Mouse (Mus musculus) lung, embryonic 14.5 days (tissue): Measurements from ENCODE around the gene Asb14. TPM values are rescaled to one million over a fixed set of nuclear protein-coding genes. Genes with fewer than 3 reads are reported as not detected.
A peak's percentile ranks its signal among the peaks of the same experiment; 100 is the strongest.

Experiments
- ATAC-seq: fragments of 200-750 bp; cut with Nextera tagmentation; 2 replicates; pipeline ENCODE4 v1.8.0; 2017; ENCODE audit warnings: mild to moderate bottlenecking, moderate TSS enrichment, moderate library complexity; ENCODE audit not compliant: insufficient read depth
- DNase-seq: peaks from one replicate; pipeline ENCODE4 v3.0.0-alpha.2; 2015
- H3K27ac ChIP-seq: fragments of 300-500 bp; sonication (generic); 2 replicates; pipeline ENCODE4 v1.5.1; 2014; ENCODE audit warnings: low read depth, mild to moderate bottlenecking, moderate library complexity
- H3K27me3 ChIP-seq: fragments of 300-500 bp; sonication (generic); 2 replicates; pipeline ENCODE4 v1.6.1; 2014; ENCODE audit warnings: low read length, control low read depth; ENCODE audit not compliant: insufficient read depth
- H3K36me3 ChIP-seq: fragments of 300-500 bp; sonication (generic); 2 replicates; pipeline ENCODE4 v1.6.1; 2014; ENCODE audit warnings: control low read depth; ENCODE audit not compliant: insufficient read depth
- H3K4me1 ChIP-seq: fragments of 300-500 bp; sonication (generic); 2 replicates; pipeline ENCODE4 v1.6.1; 2014; ENCODE audit warnings: antibody characterized with exemption, control low read depth; ENCODE audit not compliant: insufficient read depth
- H3K4me2 ChIP-seq: fragments of 300-500 bp; sonication (generic); 2 replicates; pipeline ENCODE4 v1.6.1; 2014; ENCODE audit warnings: mild to moderate bottlenecking
- H3K4me3 ChIP-seq: fragments of 300-500 bp; sonication (generic); 2 replicates; pipeline ENCODE4 v1.5.1; 2014; ENCODE audit warnings: low read depth, low read length
- H3K9ac ChIP-seq: fragments of 300-500 bp; sonication (generic); 2 replicates; pipeline ENCODE4 v1.6.1; 2014
- H3K9me3 ChIP-seq: fragments of 300-500 bp; sonication (generic); 2 replicates; pipeline ENCODE4 v1.6.1; 2016; ENCODE audit warnings: low read depth, low read length, control low read depth
- CTCF ChIP-seq: IDR thresholded peaks from 2 replicates; pipeline ENCODE4 v1.5.1; 2016; ENCODE audit warnings: antibody characterized with exemption, low read depth
- WGBS: fragments of 180-500 bp; shearing (Covaris S2); extraction: QIAGEN DNeasy Blood & Tissue Kit; methylation state at CpG from one replicate; pipeline ENCODE4 v1.1.7; 2014; 5-methylcytosine and 5-hydroxymethylcytosine counted together
- polyA plus RNA-seq: library from polyadenylated mRNA; unstranded; fragments of >200 nt; fragmentation: Nextera tagmentation; extraction: Ambion mirVana; gene quantifications from 2 replicates; pipeline ENCODE4 v1.2.1, GENCODE M21; 2014

Asb14 gene
- polyA plus RNA-seq: not detected in 2 replicates

- WGBS: 82% methylated on average over 4 of the region's 4 CpGs
- DNase-seq (no peak), ATAC-seq (no peak)
- no peak for TF ChIP-seq CTCF
- H3K36me3 ChIP-seq: no peaks in the 10 kb centered on the region
- no peak within 1 kb of the TSS for H3K27ac ChIP-seq
- H3K9ac ChIP-seq: no peak within 1 kb of the TSS
- no peaks in the 10 kb centered on the region for H3K9me3 ChIP-seq
- H3K4me2 ChIP-seq: no peak within 1 kb of the TSS
- no peaks in the 10 kb centered on the region for H3K4me1 ChIP-seq
- H3K27me3 ChIP-seq: no peaks in the 10 kb centered on the region
- no peak within 1 kb of the TSS for H3K4me3 ChIP-seq
Measured at GRCm38 (mm10) chr14:26894392-26894791, at the start of gene Asb14. TSS of gene Asb14 (plus strand) at chr14:26894557.

DNA sequence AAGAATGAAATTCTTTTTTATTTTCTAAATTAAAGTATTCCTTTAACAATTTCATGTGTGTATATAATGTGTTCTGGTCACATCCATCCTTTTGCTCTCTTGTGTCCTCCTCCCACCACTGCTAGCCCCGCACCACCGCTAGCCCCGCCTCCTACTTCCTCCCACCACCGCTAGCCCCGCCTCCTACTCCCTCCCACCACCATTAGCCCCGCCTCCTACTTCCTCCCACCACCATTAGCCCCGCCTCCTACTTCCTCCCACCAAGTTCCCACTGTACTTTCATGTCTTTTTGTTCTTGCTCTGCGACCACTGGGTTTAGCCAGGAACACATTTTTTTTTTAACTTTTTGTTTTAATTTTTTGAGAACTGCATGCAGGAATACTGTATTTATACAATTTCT, 41.3 kb upstream of the Asb14 start:
- ATAC-seq (no peak), DNase-seq (no peak)
- TF ChIP-seq CTCF: no peak
- Histone ChIP-seq H3K27ac (no peak overlapping the region), H3K9me3 (no peaks in the 10 kb centered on the region), H3K36me3 (no peaks in the 10 kb centered on the region), H3K4me3 (no peak overlapping the region), H3K27me3 (no peaks in the 10 kb centered on the region), H3K4me2 (no peak overlapping the region), H3K9ac (no peak overlapping the region), H3K4me1 (no peaks in the 10 kb centered on the region)
- WGBS: 64% methylated on average over 8 of the region's 8 CpGs

DNA sequence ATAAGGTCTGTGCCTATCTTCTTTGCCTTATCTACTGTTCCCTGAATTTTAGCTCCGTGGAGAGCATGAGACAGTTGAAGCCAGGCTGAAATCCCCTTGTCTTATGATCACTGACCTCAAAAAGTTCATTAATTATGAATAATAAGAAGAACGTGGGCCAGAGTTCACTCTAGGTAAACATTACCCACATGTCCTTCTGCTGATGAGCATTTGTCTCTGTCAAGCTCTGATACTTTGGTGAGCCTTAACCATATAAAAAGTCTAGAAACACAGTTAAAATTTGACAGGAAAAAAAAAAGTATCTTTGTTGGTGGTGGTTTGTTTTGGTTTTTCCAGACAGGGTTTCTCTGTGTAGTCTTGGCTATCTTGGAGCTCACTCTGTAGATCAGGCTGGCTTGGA, 40.3 kb upstream of the Asb14 start:
- Histone ChIP-seq H3K36me3 (no peaks in the 10 kb centered on the region), H3K4me2 (no peak overlapping the region), H3K27me3 (no peaks in the 10 kb centered on the region), H3K9me3 (no peaks in the 10 kb centered on the region), H3K4me3 (no peak overlapping the region), H3K27ac (no peak overlapping the region), H3K9ac (no peak overlapping the region), H3K4me1 (no peaks in the 10 kb centered on the region)
- ATAC-seq (no peak), DNase-seq (no peak)
- 44% methylated on average over 2 of the region's 2 CpGs for whole genome bisulfite sequencing
- no peak for TF ChIP-seq CTCF

GRCm38 (mm10) chr14:26858364-26858763, 36.0 kb upstream of the Asb14 start:
- no peaks in the 10 kb centered on the region for H3K27me3 ChIP-seq
- TF ChIP-seq CTCF: no peak
- DNase-seq: peak; percentile 41
- no peak overlapping the region for H3K4me3 ChIP-seq
- ATAC-seq: no peak
- no peaks in the 10 kb centered on the region for H3K4me1 ChIP-seq
- no peak overlapping the region for H3K9ac ChIP-seq
- no peaks in the 10 kb centered on the region for H3K36me3 ChIP-seq
- no peaks in the 10 kb centered on the region for H3K9me3 ChIP-seq
- WGBS: 40% methylated on average over 2 of the region's 2 CpGs
- no peak overlapping the region for H3K27ac ChIP-seq
- no peak overlapping the region for H3K4me2 ChIP-seq

GRCm38 (mm10) chr14:26859024-26859423, 35.3 kb upstream of the Asb14 start:
- DNase-seq (no peak), ATAC-seq (no peak)
- Histone ChIP-seq H3K9me3 (no peaks in the 10 kb centered on the region), H3K9ac (no peak overlapping the region), H3K4me3 (no peak overlapping the region), H3K36me3 (no peaks in the 10 kb centered on the region), H3K4me2 (no peak overlapping the region), H3K27ac (no peak overlapping the region), H3K27me3 (no peaks in the 10 kb centered on the region), H3K4me1 (no peaks in the 10 kb centered on the region)
- WGBS: 78% methylated on average over 3 of the region's 3 CpGs
- no peak for TF ChIP-seq CTCF

- peak; percentile 40 for TF ChIP-seq CTCF
- no peak for DNase-seq
- H3K4me3 ChIP-seq: no peak overlapping the region
Measured at GRCm38 (mm10) chr14:26867356-26867755, 27.0 kb upstream of the Asb14 start.

GRCm38 (mm10) chr14:26868299-26868698, 26.1 kb upstream of the Asb14 start:
- DNase-seq (no peak), ATAC-seq (no peak)
- H3K4me3 ChIP-seq: no peak overlapping the region
- H3K36me3 ChIP-seq: no peaks in the 10 kb centered on the region
- no peaks in the 10 kb centered on the region for H3K9me3 ChIP-seq
- 86% methylated on average over 5 of the region's 5 CpGs for WGBS
- no peak for TF ChIP-seq CTCF
- H3K27ac ChIP-seq: no peak overlapping the region
- H3K27me3 ChIP-seq: no peaks in the 10 kb centered on the region
- no peak overlapping the region for H3K4me2 ChIP-seq
- no peaks in the 10 kb centered on the region for H3K4me1 ChIP-seq
- H3K9ac ChIP-seq: no peak overlapping the region

More at GRCm38 (mm10) chr14:26867356-26867755, 27.0 kb upstream of the Asb14 start:
- WGBS: 63% methylated on average over 9 of the region's 9 CpGs
- no peak overlapping the region for H3K9ac ChIP-seq
- no peaks in the 10 kb centered on the region for H3K27me3 ChIP-seq
- no peak overlapping the region for H3K4me2 ChIP-seq
- H3K4me1 ChIP-seq: no peaks in the 10 kb centered on the region
- ATAC-seq: no peak
- no peaks in the 10 kb centered on the region for H3K9me3 ChIP-seq
- H3K36me3 ChIP-seq: no peaks in the 10 kb centered on the region
- no peak overlapping the region for H3K27ac ChIP-seq

DNA sequence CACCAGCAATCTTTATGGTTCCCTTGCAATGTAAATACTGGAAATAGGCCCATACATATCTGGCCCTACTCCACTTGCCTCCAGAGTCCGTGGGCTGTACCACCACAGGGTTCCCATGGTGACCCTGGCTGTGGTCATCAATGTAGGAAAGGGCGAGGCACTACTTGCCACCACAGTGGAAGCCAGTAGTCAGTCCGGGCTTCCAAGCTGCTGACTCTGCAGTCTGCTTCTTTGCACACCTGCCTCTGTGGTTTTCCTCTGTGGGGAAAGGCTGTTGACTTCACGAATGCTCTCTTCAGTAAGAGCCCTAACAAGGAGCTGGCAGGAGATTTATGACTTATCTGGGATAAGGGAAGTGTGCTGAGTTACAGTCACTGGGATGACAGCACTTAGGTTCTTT, 15.6 kb upstream of the Asb14 start:
- H3K9ac ChIP-seq: no peak overlapping the region
- WGBS: 67% methylated on average over 4 of the region's 4 CpGs
- DNase-seq (no peak), ATAC-seq (no peak)
- H3K9me3 ChIP-seq: no peaks in the 10 kb centered on the region
- H3K27ac ChIP-seq: no peak overlapping the region
- no peak overlapping the region for H3K4me2 ChIP-seq
- H3K4me3 ChIP-seq: no peak overlapping the region
- no peaks in the 10 kb centered on the region for H3K4me1 ChIP-seq
- H3K36me3 ChIP-seq: no peaks in the 10 kb centered on the region
- H3K27me3 ChIP-seq: no peaks in the 10 kb centered on the region
- TF ChIP-seq CTCF: no peak
